Mouse (Mus musculus) testis, postnatal 14 days (tissue): ENCODE results near the gene Nup205.

Source experiments
- DNase-seq: peaks from one replicate; pipeline ENCODE4 v3.0.0; 2021; ENCODE audit warnings: low spot score

Nup205 gene

DNA sequence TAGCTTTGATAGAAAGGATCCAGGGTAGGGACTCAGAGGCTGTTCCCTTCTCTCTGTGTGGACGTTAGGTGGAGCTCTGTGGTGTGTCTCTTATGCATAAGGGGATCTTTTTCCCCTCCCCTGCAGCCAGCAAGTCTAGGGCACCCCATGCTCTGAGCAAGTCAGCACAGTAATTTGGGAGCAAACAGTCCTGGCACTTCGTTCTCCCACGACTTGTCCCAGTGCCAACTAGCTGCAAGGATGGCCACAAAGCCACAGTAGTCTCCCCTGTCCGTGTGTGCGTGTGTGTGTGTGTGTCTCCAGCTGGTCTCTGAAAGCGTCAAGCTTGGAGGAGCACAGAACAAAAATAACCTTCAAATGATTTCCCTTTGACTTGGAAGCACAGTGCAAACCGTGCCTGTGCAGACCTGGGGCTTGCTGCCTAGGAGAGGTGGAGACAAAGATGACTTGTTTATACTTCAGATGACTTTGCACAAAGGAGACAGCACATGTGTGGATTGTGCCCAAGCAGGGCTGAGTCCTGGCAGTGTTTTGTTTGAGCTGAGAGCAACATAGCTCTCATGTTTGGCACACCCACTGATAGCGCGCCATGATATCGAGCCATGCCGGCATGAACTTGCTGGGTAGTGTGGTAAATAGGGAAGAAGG lies 111.0 kb downstream of the Nup205 start:
- peak; percentile 83 for DNase-seq

DNA sequence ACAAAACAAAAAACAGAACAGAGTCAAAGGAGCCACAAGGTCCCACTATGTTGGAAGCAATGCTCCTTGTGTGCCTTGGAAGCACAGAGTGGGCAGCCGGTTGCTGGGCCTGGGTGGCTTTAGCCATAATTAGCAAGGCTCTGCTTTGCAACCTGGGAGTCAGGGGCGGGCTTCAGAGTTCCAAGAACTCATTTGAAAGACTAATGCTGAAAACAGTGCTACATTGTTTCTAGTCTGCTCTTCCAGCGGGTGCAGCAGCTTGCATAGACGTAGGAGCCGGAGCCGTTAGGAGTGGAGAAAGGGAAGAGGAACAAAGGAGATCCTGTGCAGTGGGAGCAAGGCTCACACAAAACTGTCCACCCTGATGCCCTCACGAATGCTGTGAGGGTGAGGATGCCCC lies 111.7 kb downstream of the Nup205 start:
- DNase-seq = peak; percentile 76

DNA sequence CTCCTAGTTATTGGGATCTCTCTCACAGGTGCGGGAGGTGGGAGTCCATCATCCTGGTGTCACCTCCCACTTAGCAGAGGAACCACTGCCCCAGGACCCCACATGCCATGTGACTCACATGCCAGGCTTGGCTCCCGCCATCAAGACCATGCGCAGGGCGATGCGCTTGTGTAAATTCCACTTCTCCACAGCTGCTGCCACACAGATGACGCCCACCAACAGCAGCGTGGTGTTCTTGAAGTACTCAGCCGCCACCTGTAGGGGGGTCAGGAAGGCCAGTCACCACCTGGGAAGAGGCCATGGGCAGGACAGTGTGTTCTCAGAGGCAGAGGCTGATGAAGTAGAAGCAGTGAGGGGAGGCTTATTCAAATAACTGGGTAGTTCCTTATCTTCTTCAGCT lies 112.5 kb downstream of the Nup205 start:
- DNase-seq = no peak

DNA sequence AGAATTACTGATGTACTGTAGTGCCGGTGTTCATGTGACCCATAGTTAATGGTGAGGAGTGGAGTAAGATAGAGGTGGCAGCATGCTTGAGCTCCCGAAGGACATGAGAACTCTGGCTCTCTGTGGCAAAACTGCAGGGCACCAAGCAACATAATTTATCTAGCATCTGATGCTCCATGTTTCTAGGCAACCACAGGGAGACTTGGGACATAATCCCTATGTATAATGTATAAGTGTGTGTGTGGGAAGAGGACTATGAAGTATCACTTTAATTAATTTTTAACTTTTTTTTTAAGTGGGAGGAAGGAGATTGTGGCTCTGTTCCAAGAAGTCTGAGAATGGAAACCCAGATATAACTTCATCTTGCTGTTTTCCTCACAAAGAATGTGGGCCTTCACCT lies 117.7 kb downstream of the Nup205 start:
- no peak for DNase-seq

DNA sequence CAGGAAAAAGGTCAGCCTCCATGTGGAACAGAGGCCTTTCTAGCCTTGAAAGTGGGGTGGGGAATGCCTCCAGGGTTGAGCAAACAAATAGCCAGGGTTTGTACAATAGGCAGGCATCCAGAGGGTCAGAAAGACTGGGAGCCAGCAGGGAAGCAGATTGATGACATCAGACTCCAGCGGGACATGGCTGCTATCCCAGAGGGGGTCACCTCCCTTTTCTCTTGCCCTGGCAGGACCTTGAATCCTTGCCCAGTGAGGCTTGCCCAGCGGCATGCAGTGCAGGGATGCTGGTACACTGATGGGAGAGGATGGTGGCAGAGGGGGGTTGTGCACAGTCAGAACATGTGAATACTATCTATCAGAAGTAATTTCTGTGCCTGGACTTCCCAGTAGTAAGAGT lies 119.8 kb downstream of the Nup205 start:
- peak; percentile 82 for DNase-seq
